Mouse (Mus musculus): Measurements from ENCODE around the gene Wfdc9.

DNA sequence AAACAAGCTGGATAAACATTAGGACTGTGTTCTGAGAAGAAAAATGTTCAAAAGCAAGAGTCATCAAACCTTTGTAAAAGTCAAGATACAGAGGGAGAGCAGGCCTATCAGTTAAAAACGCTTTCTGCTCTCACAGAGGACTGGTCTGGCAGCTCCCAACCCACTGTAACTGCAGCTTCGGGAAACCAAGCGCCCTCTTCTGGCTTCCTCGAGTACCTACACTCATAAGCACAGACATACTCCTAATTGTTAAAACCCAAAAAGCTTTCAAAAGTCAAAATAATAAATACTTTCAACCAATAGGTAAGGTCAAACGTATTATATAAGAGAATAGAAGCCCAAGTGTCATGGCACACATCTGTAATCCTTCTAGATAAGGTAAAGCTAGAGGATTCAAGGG is 47.9 kb upstream of the Wfdc9 start:
- no peak for TF ChIP-seq POLR2A (IDR thresholded peaks at IDR 0.05; ENCODE audit: insufficient read depth, low read depth, low read length)
- no peak for TF ChIP-seq CTCF (IDR thresholded peaks at IDR 0.05)
- no peak for TF ChIP-seq EP300 (IDR thresholded peaks at IDR 0.05; ENCODE audit: insufficient read depth, low read depth, low read length)
